Mouse (Mus musculus) adrenal gland, postnatal 4 days (tissue): ENCODE results near the gene Zfp712. TPM values are rescaled to one million over a fixed set of nuclear protein-coding genes. Genes with fewer than 3 reads are reported as not detected.

ENCODE experiments used
- DNase-seq, 2 experiments: peaks; one replicate each; pipeline ENCODE4 v3.0.0; 2021 to 2022; ENCODE audit warnings: low spot score in 2 of 2, mixed read lengths in 2 of 2
- long read RNA-seq, 2 experiments: library from polyadenylated mRNA; stranded (forward); transcript quantifications; one replicate each; pipeline ENCODE4 v2.0.0; 2021
- total RNA-seq, 2 experiments: library from RNA; stranded (reverse); gene quantifications; 2 replicates each; pipeline ENCODE4 v1.2.3; 2021

The Zfp712 gene
- 1 to 10 TPM; 2.8 to 2.9 TPM for total RNA-seq
- long read RNA-seq, experiment 1 = 0 reads
- long read RNA-seq, experiment 2, partial matches to known transcripts = 0 of 5 reads
- long read RNA-seq, experiment 2, other reads (novel, unspliced or antisense) = 3 of 5 reads

DNA sequence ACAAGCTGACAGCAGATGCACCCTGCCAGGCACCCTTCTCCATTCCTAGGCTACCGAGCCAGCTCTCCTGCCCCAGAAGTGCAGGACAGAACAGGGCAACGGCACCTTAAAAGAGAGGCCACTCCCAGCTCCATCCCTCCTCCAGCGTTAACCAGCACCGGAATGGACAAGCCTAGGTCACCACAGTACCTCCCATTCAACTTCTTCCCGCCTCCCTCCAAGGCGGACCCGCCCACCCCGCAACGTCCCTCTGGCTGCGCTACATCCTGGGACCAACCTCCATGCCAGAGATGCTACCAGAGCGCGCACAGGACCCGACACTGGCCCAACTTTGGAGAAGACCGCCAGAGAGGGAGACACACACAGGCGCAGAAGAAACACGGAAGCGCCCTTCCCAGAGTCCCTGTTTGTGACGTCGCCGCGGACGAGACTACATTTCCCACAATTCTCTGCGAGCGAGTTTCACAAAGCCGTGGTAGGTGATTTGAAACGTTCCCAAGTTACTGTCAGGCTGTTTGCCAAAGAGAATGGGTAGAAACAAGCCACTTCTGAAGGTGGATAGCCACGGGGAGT is at the start of gene Zfp712:
Gene Zfp712, minus strand, starts transcription at position 385 of the 573 bp plus-strand sequence.
- peak; percentile 49 to 74 for DNase-seq

DNA sequence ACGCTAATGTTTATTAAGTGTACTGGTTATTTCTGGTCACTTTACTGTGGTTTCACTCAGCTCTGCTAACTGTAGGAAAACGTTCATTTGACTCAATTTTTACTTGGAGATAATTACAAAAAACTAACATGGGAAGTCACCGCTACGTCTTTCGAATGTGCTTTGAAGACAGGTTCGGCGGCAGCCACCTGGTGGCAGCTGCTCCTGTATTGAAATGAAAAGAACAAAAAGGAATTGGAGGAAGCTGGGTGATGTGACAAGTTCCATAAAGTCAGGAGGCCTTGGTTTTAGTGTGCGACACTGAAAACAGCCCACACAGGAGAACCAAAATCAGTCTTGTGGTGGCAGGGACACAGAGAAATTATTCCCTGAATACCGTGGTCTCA is 47.8 kb upstream of the Zfp712 start:
- DNase-seq = no peak

DNA sequence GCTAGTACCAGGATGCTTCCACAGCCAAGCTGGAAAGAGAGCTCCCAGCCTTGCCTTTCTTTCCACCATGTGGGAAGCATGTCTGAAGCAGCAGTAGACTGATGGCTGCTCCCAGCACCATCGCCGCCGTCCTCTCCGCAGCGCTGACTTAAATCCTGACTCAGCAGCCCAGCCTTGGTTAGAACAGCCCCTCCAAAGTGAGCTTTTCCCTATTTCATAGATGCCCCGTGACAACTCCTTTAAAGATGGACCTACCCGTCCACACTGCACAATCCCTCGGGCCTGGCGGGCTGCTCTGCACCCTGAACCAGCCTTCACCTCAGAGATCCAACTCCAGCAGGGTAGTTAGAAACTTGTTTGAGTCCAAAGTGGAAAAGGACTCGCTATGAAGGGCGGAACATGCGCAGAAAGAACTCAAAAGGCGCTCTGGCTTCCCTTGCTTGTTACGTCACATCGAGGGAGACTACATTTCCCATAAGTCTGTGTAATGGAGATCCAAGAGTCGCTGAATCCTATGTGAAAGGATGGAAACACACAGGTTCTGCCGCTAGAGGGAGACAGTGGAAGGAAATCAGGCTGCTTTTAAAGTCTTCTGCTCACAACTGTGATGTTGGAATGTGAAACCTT is 47.3 kb upstream of the Zfp712 start, which contains the start of gene Gm28557:
Gene Gm28557, minus strand, starts transcription at position 411 of the 627 bp plus-strand sequence.
- peak; percentile 14 to 71 for DNase-seq

DNA sequence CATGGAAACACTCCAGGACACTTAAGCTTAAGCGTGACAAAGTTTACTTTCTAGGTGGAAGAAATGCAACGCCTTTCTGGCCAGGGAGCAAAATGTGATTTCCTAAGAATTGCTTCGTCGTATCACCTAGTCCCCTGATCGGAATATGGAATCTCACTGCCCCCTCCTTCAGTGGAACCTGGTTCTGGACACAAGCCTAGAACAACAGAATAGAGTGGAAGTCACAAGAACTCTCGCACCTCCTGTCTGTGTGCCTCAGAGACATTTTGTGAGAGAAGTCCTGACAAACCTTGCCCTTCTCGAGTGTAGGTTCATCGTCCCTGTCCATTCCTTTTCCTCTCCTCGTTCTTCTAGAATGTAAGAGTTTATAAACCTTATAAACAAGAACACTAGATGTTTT is 46.7 kb upstream of the Zfp712 start:
- DNase-seq = no peak

DNA sequence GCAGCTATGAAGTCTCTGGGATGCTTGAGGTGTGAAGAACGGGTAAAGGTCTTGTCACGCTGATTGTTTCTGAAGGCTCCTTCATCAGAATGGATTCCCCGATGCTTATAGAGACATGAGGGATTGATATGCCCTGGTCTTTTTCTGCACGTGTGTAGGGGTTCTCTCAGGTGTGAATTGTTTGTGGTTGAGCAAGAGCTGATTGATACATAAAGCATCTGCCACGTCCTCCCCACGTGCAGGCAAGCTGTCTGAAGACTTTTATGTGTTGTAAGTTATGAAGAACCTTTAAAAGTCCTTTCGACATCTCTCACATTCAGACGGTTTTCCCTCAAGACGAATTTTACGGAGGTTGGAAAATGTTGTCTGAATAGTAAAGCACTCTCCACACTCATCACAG is 36.9 kb upstream of the Zfp712 start, which contains the start of gene Zfp708:
Gene Zfp708, minus strand, starts transcription at position 101 of the 400 bp plus-strand sequence.
- no peak for DNase-seq

DNA sequence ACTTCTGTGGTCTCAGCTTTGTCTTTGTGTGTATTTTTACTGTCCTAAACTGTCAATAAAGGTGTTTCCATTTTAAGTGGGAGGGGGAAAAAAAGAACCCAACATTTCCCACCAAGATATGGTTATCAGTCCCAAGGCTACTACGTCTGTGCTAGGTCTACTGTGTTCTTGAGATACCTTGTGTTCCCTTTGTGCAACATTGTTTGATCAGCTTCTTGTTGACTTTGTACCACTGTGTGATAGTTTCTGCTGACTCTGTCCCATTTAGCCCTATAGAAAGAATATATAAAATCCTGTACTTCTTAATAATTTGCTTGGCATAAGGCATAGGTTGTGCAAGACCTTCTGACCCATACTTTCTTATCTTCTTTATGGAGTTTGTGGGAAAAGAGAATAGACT is 29.2 kb upstream of the Zfp712 start:
- DNase-seq = no peak

DNA sequence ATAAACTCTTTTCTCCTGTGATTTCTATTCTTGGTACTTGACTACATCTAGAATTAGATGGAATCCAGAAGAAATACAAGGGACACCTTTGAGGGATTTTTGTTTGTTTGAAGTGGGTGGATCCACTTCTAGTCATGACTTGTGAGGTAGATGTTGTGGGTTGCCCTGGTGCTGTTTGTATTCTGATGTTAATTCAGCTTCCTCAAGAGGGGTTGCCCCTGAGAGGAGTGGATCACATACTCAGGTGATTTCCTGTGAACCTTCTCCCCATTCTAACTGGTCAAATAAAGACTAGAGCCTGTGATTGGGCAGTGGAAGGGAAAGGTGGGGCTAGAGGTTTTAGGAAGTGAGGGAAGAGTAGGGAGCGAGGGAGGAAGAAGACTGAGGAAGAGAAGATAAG is 21.0 kb upstream of the Zfp712 start:
- no peak for DNase-seq

DNA sequence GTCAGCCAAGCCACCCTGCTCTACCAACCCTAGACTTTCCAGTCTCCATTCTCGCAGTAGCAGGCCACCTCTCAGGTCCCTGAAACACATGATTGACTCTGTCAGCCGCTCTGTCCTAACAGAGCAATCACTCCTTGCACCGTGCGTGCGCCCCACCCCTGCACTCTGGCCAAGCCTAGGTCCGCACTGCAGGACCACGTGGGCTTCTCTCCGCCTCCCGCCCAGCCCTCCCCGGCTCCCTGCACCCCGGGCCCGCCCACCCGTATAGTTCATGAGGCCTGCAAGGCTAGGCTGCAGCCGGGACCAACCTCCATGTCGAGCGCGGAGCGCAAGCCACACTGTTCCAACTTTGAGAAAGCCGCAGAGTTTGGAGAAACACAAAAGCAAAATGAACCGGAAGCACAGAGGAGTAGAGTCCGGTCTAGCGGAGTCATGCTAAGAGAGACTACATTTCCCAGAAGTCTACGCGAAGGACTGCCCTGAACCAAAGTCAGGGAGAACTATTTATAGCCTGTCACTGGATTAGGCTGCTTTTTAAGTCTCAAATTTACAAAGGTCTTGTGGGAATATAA is 20.3 kb upstream of the Zfp712 start:
- peak; percentile 42 to 54 for DNase-seq

DNA sequence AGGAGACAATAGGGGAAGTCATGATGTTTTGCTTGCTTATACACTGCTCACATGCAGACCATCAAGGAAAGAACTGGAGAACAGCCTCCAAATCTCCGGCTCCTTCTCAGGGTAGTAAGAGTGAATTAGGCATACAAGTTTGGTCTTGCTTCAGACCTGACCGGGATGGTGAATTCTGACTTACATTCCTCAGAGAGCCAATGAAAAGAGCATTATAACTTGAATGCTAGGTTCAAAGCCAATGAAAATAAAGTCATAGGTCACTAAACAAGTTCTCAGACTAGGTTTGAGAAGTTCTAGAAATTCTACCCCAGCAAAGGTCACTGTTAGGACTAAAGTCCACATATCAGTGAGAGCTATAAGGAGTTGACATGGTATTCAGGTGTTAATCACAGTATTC is 16.3 kb upstream of the Zfp712 start:
- no peak for DNase-seq

DNA sequence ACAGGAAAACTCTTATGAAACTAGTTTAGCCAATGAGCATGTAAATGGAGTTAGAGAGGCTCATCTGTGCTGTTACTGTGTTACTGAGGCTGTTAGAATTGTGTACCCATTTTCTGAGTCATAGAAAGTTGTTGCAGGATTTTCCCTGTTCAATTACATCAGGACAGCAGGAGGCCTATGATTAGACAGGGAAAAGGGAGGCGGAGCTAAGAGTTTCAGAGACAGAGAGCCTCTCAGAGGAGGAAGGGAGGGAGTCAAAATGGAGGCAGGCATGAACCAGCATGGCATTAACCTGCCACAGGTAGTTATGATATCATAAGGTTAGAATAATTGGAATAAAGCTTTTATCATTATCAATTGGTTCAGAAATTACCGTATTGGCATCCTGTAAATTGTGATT is 11.8 kb upstream of the Zfp712 start:
- DNase-seq = no peak

DNA sequence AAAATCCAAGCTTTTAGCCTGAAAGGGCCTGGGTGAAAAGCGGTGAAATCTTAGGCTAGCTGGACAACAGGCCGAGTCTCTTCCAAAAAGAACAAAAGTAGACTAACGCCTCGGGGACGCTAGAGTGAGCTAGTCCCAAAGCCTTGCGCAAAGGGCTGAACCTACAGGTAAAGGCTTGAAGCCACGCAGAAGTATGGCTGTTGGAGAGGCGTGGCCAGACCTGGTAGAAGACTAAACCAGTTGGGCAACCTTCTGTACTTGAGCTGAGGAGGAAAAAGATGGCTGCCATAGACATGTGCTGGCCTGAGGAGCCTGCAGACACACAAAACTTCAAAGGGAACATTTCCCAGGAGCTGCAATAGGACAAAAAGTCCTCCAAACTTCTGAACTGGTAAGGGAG is 4.4 kb upstream of the Zfp712 start:
- DNase-seq = no peak

DNA sequence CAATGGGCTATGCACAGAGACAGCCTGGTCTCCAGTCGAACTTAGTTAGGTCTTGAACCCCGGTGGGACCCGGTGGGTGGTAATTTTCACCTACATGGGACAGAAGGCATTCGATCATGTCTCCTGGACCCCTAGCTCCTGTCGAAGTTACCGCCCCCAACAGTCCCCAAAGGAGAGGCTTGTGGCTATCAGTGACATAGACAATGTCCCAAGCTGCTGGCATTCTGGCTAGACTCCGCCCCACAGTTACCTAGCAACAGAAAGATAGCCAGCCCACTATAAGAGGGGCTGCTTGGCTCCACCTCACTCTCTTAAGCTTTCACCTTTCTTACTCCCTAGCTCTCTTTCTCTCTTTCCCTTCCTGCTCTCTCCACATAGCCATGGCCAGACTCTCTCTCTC is 1.5 kb upstream of the Zfp712 start:
- DNase-seq = no peak

DNA sequence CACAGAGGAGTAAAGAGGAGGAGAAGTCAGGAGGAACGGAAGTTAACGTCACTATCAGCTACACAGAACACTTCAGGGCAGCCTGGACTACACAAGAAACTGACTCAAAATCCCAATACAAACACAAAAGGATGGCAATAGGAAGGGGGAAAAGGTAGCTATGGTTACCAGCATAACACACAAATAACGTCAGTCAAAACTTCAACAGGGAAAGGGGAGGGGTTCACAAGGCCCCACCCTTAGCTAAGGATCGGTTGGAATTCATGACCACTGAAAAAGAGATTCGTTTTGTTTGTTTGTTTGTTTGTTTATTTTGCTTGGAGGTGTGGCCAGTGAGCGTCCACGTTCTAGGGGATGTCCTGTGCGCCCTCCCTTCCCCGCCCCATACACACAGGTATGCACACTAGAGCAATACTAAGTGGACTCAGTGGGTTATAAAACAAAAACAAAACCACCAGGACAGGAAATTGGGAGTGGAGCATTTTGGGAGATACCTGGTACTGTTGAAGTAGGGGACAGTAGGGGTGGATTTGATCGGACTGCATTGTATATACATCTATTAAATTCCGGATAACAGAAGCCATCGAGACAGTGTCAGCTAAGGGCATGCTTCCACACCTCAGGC is 697 bp downstream of the Zfp712 start:
- DNase-seq = no peak

Other genes starting within 250 kb of the Zfp712 start
- 1 to 10 TPM; 1.3 to 1.6 TPM for gene Gm10767, start 156.3 kb downstream of the Zfp712 start, total RNA-seq
- 1 to 10 TPM; 1.6 to 2.1 TPM for gene Zfp708, start 36.8 kb upstream of the Zfp712 start, total RNA-seq
- 1 to 10 TPM; 3.3 to 3.8 TPM for gene Gm28557, start 47.4 kb upstream of the Zfp712 start, total RNA-seq
- under 1 TPM; 0.22 to 0.31 TPM for gene Rslcan18, start 55.1 kb upstream of the Zfp712 start, total RNA-seq
- 1 to 10 TPM; 6.5 to 7.4 TPM for gene Zfp759, start 60.5 kb upstream of the Zfp712 start, total RNA-seq
- 1 to 10 TPM; 7.5 to 9.3 TPM for gene Rsl1, start 112.0 kb upstream of the Zfp712 start, total RNA-seq
- gene Zfp455, start 133.3 kb upstream of the Zfp712 start, total RNA-seq = 1 to 10 TPM; 3.1 to 3.6 TPM
- gene Zfp458, start 217.3 kb upstream of the Zfp712 start, total RNA-seq = 1 to 10 TPM; 6.2 to 6.9 TPM
- gene Zfp457, start 245.3 kb upstream of the Zfp712 start, total RNA-seq = 1 to 10 TPM; 3.2 to 3.9 TPM